Mouse (Mus musculus) hindbrain, embryonic 10.5 days (tissue): ENCODE data around the gene 6430571L13Rik. TPM values are rescaled to one million over a fixed set of nuclear protein-coding genes. Genes with fewer than 3 reads are reported as not detected.

Experiments used
- DNase-seq: peaks from one replicate; pipeline ENCODE4 v3.0.0-alpha.2; 2017; ENCODE audit warnings: low spot score
- H3K27ac ChIP-seq: fragments of 300-500 bp; sonication (generic); 2 replicates; pipeline ENCODE4 v1.5.1; 2016; ENCODE audit warnings: mild to moderate bottlenecking, moderate library complexity
- H3K27me3 ChIP-seq: fragments of 300-500 bp; sonication (generic); 2 replicates; pipeline ENCODE4 v1.6.1; 2016; ENCODE audit warnings: mild to moderate bottlenecking; ENCODE audit not compliant: poor library complexity, insufficient read depth, severe bottlenecking
- H3K36me3 ChIP-seq: fragments of 300-500 bp; sonication (generic); 2 replicates; pipeline ENCODE4 v1.6.1; 2016; ENCODE audit warnings: mild to moderate bottlenecking, moderate library complexity
- H3K4me1 ChIP-seq: fragments of 300-500 bp; sonication (generic); replicated peaks from 2 replicates; pipeline ENCODE4 v1.6.1; 2016; ENCODE audit warnings: mild to moderate bottlenecking
- H3K4me3 ChIP-seq: fragments of 300-500 bp; sonication (generic); 2 replicates; pipeline ENCODE4 v1.5.1; 2016; ENCODE audit warnings: mild to moderate bottlenecking, moderate library complexity
- H3K9me3 ChIP-seq: fragments of 300-500 bp; sonication (generic); 2 replicates; pipeline ENCODE4 v1.6.1; 2016; ENCODE audit warnings: mild to moderate bottlenecking, moderate library complexity
- WGBS: fragments of 180-500 bp; shearing (Covaris S2); methylation state at CpG from one replicate; pipeline ENCODE4 v1.1.7; 2016; 5-methylcytosine and 5-hydroxymethylcytosine counted together
- polyA plus RNA-seq: library from polyadenylated mRNA; unstranded; fragments of >200 nt; fragmentation: Nextera tagmentation; extraction: Ambion mirVana; gene quantifications from 2 replicates; pipeline ENCODE4 v1.2.1, GENCODE M21; 2016

The 6430571L13Rik gene
- polyA plus RNA-seq, 1 experiment from 2014 or later: 2.6 TPM

- Histone ChIP-seq H3K36me3 (no peaks in the 10 kb centered on the region), H3K27me3 (peaks cover 95% of the 10 kb centered on the region), H3K9me3 (no peaks in the 10 kb centered on the region), H3K27ac (no peak overlapping the region), H3K4me3 (no peak overlapping the region), H3K4me1 (peaks cover 37% of the 10 kb centered on the region)
- peak; percentile 57 for DNase-seq
- WGBS: 9% methylated on average over 8 of the region's 8 CpGs
Measured at GRCm38 (mm10) chr9:107381723-107382122, 41.3 kb downstream of the 6430571L13Rik start.

DNA sequence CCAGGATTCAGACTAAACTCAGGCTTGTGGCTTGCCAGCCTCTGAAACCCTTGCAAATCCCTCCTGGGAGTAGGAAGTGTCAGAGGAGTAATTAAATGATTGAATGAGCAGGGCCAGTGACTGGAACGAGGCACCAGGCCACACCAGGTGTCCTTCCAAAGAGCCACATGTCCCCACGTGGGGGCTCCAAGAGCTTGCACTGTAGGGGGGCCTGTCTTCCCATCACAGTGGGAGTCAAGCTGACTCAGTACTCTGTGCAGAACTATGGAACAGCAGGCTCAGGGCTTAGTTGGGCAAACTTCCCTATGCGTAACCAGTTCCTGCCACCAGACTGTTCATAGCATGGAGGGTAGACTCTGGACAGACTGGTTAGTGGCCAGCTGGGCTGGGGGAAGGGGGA is 44.0 kb downstream of the 6430571L13Rik start:
- peaks cover 32% of the 10 kb centered on the region for H3K4me1 ChIP-seq
- 16% methylated on average over 3 of the region's 3 CpGs for WGBS
- no peak overlapping the region for H3K27ac ChIP-seq
- peaks cover 84% of the 10 kb centered on the region for H3K27me3 ChIP-seq
- H3K4me3 ChIP-seq: no peak overlapping the region
- no peaks in the 10 kb centered on the region for H3K36me3 ChIP-seq
- no peaks in the 10 kb centered on the region for H3K9me3 ChIP-seq
- DNase-seq: no peak

- no peak overlapping the region for H3K4me3 ChIP-seq
- H3K36me3 ChIP-seq: no peaks in the 10 kb centered on the region
- H3K27ac ChIP-seq: no peak overlapping the region
- H3K9me3 ChIP-seq: no peaks in the 10 kb centered on the region
- no peak for DNase-seq
- H3K4me1 ChIP-seq: peaks cover 39% of the 10 kb centered on the region
- peaks cover 74% of the 10 kb centered on the region for H3K27me3 ChIP-seq
- 59% methylated on average over 3 of the region's 3 CpGs for WGBS
Measured at GRCm38 (mm10) chr9:107386722-107387121, 46.3 kb downstream of the 6430571L13Rik start.

GRCm38 (mm10) chr9:107387708-107388107 is 47.3 kb downstream of the 6430571L13Rik start:
- DNase-seq: no peak
- Histone ChIP-seq H3K27ac (no peak overlapping the region), H3K27me3 (peaks cover 69% of the 10 kb centered on the region), H3K4me1 (peaks cover 39% of the 10 kb centered on the region), H3K9me3 (no peaks in the 10 kb centered on the region), H3K36me3 (no peaks in the 10 kb centered on the region), H3K4me3 (no peak overlapping the region)
- 91% methylated on average over 3 of the region's 3 CpGs for WGBS

GRCm38 (mm10) chr9:107388263-107388662 is 47.9 kb downstream of the 6430571L13Rik start:
- H3K27me3 ChIP-seq: peaks cover 67% of the 10 kb centered on the region
- H3K27ac ChIP-seq: no peak overlapping the region
- DNase-seq: no peak
- H3K36me3 ChIP-seq: no peaks in the 10 kb centered on the region
- H3K4me3 ChIP-seq: no peak overlapping the region
- 41% methylated on average over 2 of the region's 2 CpGs for WGBS
- H3K9me3 ChIP-seq: no peaks in the 10 kb centered on the region
- peaks cover 39% of the 10 kb centered on the region for H3K4me1 ChIP-seq

- no peaks in the 10 kb centered on the region for H3K36me3 ChIP-seq
- H3K27ac ChIP-seq: no peak overlapping the region
- peaks cover 28% of the 10 kb centered on the region for H3K4me1 ChIP-seq
- H3K9me3 ChIP-seq: no peaks in the 10 kb centered on the region
- no peak overlapping the region for H3K4me3 ChIP-seq
- DNase-seq: no peak
- H3K27me3 ChIP-seq: peaks cover 75% of the 10 kb centered on the region
- WGBS: 40% methylated on average over 4 of the region's 4 CpGs
Measured at GRCm38 (mm10) chr9:107396397-107396796, 56.0 kb downstream of the 6430571L13Rik start.

DNA sequence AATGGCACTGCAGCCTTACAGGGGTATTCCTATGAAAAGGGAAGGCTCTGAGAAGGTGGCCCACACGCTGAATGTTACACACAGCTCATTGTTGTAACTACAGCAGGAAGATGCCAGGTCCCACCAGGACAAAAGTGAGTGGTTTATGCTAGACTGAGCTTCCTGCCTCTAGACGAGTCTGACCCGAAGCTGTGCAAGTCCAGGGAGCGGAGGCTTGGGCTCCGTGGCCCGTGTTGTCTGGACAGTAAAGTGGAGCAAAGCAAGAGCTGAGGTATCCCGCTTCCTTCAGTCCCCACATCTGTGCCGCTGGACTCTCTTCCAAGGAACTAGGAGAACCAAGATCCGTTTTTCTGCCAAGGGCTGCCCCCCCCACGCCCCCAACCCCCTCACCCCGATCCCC is 58.6 kb downstream of the 6430571L13Rik start:
- Histone ChIP-seq H3K4me1 (peaks cover 46% of the 10 kb centered on the region), H3K4me3 (peak overlapping the region; percentile 74), H3K27me3 (peaks cover 90% of the 10 kb centered on the region), H3K27ac (peak overlapping the region; percentile 89), H3K9me3 (no peaks in the 10 kb centered on the region), H3K36me3 (no peaks in the 10 kb centered on the region)
- 25% methylated on average over 11 of the region's 11 CpGs for WGBS
- no peak for DNase-seq

GRCm38 (mm10) chr9:107399491-107399971 is 59.1 kb downstream of the 6430571L13Rik start, which contains the start of gene Cacna2d2:
Gene Cacna2d2, plus strand, starts transcription at chr9:107399612.
- under 1% methylated on average over 54 of the region's 54 CpGs for WGBS
- H3K9me3 ChIP-seq: no peaks in the 10 kb centered on the region
- H3K27me3 ChIP-seq: peaks cover 91% of the 10 kb centered on the region
- peak within 1 kb of the TSS; percentile 74 for H3K4me3 ChIP-seq
- no peaks in the 10 kb centered on the region for H3K36me3 ChIP-seq
- H3K27ac ChIP-seq: peak within 1 kb of the TSS; percentile 89
- H3K4me1 ChIP-seq: peaks cover 46% of the 10 kb centered on the region
- peak; percentile 79 for DNase-seq

DNA sequence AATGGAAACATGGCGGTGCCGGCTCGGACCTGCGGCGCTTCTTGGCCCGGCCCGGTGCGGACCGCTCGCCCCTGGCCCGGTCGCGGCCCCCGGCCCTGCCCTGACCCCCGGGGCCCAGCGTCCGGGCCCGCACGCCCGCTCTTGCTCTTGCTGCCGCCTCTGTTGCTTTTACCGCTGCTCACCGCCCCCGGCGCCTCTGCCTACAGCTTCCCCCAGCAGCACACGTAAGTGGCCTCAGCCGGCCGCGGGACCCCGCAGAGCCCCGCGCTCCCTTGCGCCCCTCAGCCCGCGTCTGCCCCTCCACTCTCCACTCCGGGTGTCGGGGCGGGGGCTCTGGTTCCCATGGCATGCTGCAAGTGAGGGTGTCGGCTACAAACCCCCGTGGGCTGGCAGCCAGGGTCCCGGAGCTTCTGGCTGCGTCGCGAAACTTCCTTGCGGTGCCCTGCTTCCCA is 59.7 kb downstream of the 6430571L13Rik start:
- peaks cover 46% of the 10 kb centered on the region for H3K4me1 ChIP-seq
- H3K4me3 ChIP-seq: peak overlapping the region; percentile 74
- no peaks in the 10 kb centered on the region for H3K36me3 ChIP-seq
- H3K9me3 ChIP-seq: no peaks in the 10 kb centered on the region
- H3K27ac ChIP-seq: peak overlapping the region; percentile 89
- DNase-seq: peak; percentile 59
- under 1% methylated on average over 45 of the region's 45 CpGs for WGBS
- H3K27me3 ChIP-seq: peaks cover 89% of the 10 kb centered on the region

GRCm38 (mm10) chr9:107400666-107401285 is 60.4 kb downstream of the 6430571L13Rik start:
- no peak for DNase-seq
- 20% methylated on average over 13 of the region's 13 CpGs for WGBS
- peaks cover 90% of the 10 kb centered on the region for H3K27me3 ChIP-seq

More at GRCm38 (mm10) chr9:107400666-107401285, 60.4 kb downstream of the 6430571L13Rik start:
- Histone ChIP-seq H3K9me3 (no peaks in the 10 kb centered on the region), H3K4me3 (peak overlapping the region; percentile 74), H3K4me1 (peaks cover 46% of the 10 kb centered on the region), H3K36me3 (no peaks in the 10 kb centered on the region), H3K27ac (peak overlapping the region; percentile 89)

Other genes with a start within 250 kb of the 6430571L13Rik start
- 4.8 and 5.1 TPM in 2 replicates for gene Dock3, start 108.7 kb upstream of the 6430571L13Rik start, polyA plus RNA-seq
- 4.9 and 5.1 TPM in 2 replicates for gene Mapkapk3, start 50.7 kb upstream of the 6430571L13Rik start, polyA plus RNA-seq
- gene Cish, start 44.6 kb upstream of the 6430571L13Rik start, polyA plus RNA-seq: 8.8 and 9.7 TPM in 2 replicates
- gene Hemk1, start 2.3 kb upstream of the 6430571L13Rik start, polyA plus RNA-seq: 12.1 and 13.4 TPM in 2 replicates
- 0.87 and 2.9 TPM in 2 replicates for gene Cacna2d2, start 59.0 kb downstream of the 6430571L13Rik start, polyA plus RNA-seq
- 36.5 and 44.8 TPM in 2 replicates for gene Tmem115, start 193.3 kb downstream of the 6430571L13Rik start, polyA plus RNA-seq
- 25.1 and 25.9 TPM in 2 replicates for gene Cyb561d2, start 201.6 kb downstream of the 6430571L13Rik start, polyA plus RNA-seq
- gene Nprl2, start 201.6 kb downstream of the 6430571L13Rik start, polyA plus RNA-seq: 39.2 and 45.7 TPM in 2 replicates
- 2.6 and 4.7 TPM in 2 replicates for gene Zmynd10, start 206.7 kb downstream of the 6430571L13Rik start, polyA plus RNA-seq
- gene Rassf1, start 211.0 kb downstream of the 6430571L13Rik start, polyA plus RNA-seq: 46.4 and 48.3 TPM in 2 replicates
- gene Tusc2, start 222.7 kb downstream of the 6430571L13Rik start, polyA plus RNA-seq: 79.8 and 87.1 TPM in 2 replicates
- gene Hyal2, start 227.3 kb downstream of the 6430571L13Rik start, polyA plus RNA-seq: 134 and 135 TPM in 2 replicates
- 6.6 and 8.4 TPM in 2 replicates for gene Hyal1, start 236.3 kb downstream of the 6430571L13Rik start, polyA plus RNA-seq
- 19.2 and 20.8 TPM in 2 replicates for gene Naa80, start 238.3 kb downstream of the 6430571L13Rik start, polyA plus RNA-seq
- gene Hyal3, start 240.2 kb downstream of the 6430571L13Rik start, polyA plus RNA-seq: 0.41 and 0.77 TPM in 2 replicates
- 41.1 and 54.1 TPM in 2 replicates for gene Ifrd2, start 247.0 kb downstream of the 6430571L13Rik start, polyA plus RNA-seq